Mouse (Mus musculus) forebrain, embryonic 10.5 days (tissue): Measurements from ENCODE around the gene Defb11. TPM values are rescaled to one million over a fixed set of nuclear protein-coding genes. Genes with fewer than 3 reads are reported as not detected.
"Not testable (repeated sequence)": the region's sequence is repeated elsewhere in the genome, so short reads cannot be mapped to it uniquely, and the experiment has no call there.

Experiments used
- DNase-seq: peaks from one replicate; pipeline ENCODE4 v3.0.0-alpha.2; 2017; ENCODE audit warnings: low spot score; ENCODE audit errors: extremely low spot score
- H3K27ac ChIP-seq: fragments of 300-500 bp; sonication (generic); 2 replicates; pipeline ENCODE4 v1.5.1; 2016; ENCODE audit warnings: mild to moderate bottlenecking
- H3K27me3 ChIP-seq: fragments of 300-500 bp; sonication (generic); 2 replicates; pipeline ENCODE4 v1.6.1; 2016; ENCODE audit warnings: mild to moderate bottlenecking; ENCODE audit not compliant: poor library complexity, severe bottlenecking
- H3K36me3 ChIP-seq: fragments of 300-500 bp; sonication (generic); replicated peaks from 2 replicates; pipeline ENCODE4 v1.6.1; 2016; ENCODE audit warnings: mild to moderate bottlenecking, moderate library complexity
- H3K4me1 ChIP-seq: fragments of 300-500 bp; sonication (generic); 2 replicates; pipeline ENCODE4 v1.6.1; 2016
- H3K4me3 ChIP-seq: fragments of 300-500 bp; sonication (generic); 2 replicates; pipeline ENCODE4 v1.5.1; 2016; ENCODE audit warnings: mild to moderate bottlenecking, moderate library complexity
- H3K9me3 ChIP-seq: fragments of 300-500 bp; sonication (generic); 2 replicates; pipeline ENCODE4 v1.6.1; 2016; ENCODE audit warnings: mild to moderate bottlenecking, moderate library complexity
- WGBS: fragments of 180-500 bp; shearing (Covaris S2); methylation state at CpG from one replicate; pipeline ENCODE4 v1.1.7; 2016; 5-methylcytosine and 5-hydroxymethylcytosine counted together
- polyA plus RNA-seq: library from polyadenylated mRNA; unstranded; fragments of >200 nt; fragmentation: Nextera tagmentation; extraction: Ambion mirVana; gene quantifications from 2 replicates; pipeline ENCODE4 v1.2.1, GENCODE M21; 2016

Defb11 gene
- polyA plus RNA-seq = not detected in 2 replicates

DNA sequence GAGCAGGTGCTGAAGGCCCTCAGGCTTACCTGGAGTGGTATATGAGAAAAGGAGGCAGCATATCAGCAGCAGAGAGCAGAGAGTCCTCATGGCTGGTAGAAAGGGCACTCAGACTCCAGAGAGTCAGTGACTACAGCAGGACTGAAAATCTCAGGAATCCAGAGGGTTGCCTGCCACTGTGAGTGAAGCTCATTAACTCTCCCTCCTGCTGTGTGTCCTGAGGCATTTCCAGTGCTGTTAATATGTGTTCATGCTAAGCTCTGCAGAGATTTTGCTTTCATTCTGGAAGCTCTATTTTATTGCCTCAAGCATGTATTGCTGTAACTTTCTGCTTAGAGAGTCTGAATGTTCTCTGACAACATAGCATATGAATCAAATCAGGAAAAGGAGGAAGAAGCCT lies at the start of gene Defb11:
Defb11 (minus strand) TSS at position 123 of the 400 bp plus-strand sequence.
- not testable (repeated sequence) for H3K4me1 ChIP-seq, H3K9me3 ChIP-seq, H3K36me3 ChIP-seq, H3K27me3 ChIP-seq, H3K4me3 ChIP-seq, DNase-seq
- peak within 1 kb of the TSS; percentile 8; the same call in 1 of the 2 replicates for H3K27ac ChIP-seq

DNA sequence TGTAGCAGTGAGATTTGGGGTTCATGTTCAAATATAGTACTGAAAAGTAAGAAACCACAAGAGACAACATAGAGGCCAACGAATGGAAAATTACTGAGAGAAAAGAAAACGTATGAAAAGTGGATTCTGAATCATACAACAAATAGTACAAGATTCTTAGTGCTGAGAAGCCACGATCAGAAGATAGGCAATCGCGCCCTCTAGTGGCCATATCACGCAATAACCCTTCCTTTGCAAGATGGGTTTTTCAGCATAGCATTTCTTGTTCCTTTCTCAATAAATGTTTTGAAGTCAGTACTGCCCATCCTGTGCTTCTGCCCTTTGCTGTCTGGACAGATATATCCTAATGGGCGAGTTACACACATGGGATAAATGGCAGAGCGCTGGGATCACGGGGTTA lies 49.1 kb upstream of the Defb11 start:
- Histone ChIP-seq H3K27me3 (no peaks in the 10 kb centered on the region), H3K36me3 (no peaks in the 10 kb centered on the region), H3K4me1 (no peaks in the 10 kb centered on the region), H3K9me3 (no peaks in the 10 kb centered on the region), H3K4me3 (no peak overlapping the region), H3K27ac (no peak overlapping the region)
- DNase-seq = peak; percentile 52
- 10% methylated on average over 9 of the region's 9 CpGs for WGBS

DNA sequence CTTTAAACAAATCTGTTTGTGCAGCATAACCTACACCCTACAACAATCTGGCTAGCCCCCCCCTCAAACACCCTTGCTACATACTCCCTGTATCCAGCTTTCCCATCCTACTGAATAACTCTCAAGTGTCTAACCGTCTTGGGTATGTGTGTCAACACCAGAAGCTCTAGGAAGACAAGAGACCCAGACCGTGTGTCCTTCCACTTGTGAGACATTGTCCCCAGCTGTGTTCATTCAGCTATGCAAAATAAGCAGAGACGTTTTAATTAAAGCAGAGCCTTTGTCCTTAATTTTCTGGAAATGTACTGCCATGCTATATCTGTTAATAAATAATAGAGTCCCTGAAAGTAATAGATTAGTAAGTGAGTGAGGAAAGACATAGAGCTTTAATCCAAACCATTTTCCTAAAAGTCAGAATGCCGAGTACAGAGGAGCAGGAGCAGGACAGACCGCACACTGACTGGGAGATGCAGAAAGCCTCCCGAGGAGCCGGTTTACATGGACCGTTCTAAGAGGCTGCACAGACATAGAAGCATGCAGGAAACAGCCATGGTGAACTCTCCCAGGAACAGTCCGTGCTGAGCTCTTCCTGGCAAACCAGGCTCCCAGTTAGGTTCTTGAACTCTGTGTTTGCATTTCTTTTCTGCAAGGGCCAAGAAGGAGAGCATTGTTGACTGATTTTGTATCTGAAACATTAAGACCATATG lies 41.3 kb upstream of the Defb11 start:
- 76% methylated on average over 9 of the region's 9 CpGs for WGBS
- no peak for DNase-seq
- Histone ChIP-seq H3K9me3 (no peaks in the 10 kb centered on the region), H3K27me3 (no peaks in the 10 kb centered on the region), H3K27ac (no peak overlapping the region), H3K36me3 (no peaks in the 10 kb centered on the region), H3K4me1 (no peaks in the 10 kb centered on the region), H3K4me3 (no peak overlapping the region)

DNA sequence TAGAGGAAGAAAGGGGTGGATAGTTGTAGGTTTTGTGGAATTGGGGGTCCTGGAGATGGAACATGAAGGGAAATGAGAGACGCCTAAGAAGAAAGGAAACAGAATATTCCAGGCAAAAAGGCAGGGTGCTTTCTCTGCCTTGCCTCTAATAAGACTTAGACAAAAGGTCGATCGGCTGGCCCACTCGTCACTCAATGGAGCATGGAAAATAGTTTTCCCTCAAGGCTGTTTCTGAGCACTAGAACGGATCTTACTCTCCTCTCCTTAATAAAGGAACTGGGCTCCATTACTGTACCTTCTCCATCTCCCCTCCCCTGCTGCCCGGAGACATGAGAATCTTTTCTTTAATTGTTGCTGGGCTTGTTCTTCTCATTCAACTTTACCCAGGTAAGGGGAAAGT lies 40.2 kb upstream of the Defb11 start, which contains the start of gene Defb13:
Defb13 (plus strand) TSS at position 301 of the 400 bp plus-strand sequence.
- H3K36me3 ChIP-seq = no peaks in the 10 kb centered on the region
- H3K9me3 ChIP-seq = no peaks in the 10 kb centered on the region; the same call in 1 of the 2 replicates
- 87% methylated on average over 6 of the region's 6 CpGs for WGBS
- no peak within 1 kb of the TSS for H3K4me3 ChIP-seq
- no peaks in the 10 kb centered on the region for H3K27me3 ChIP-seq
- no peak for DNase-seq
- H3K4me1 ChIP-seq = no peaks in the 10 kb centered on the region
- no peak within 1 kb of the TSS for H3K27ac ChIP-seq

DNA sequence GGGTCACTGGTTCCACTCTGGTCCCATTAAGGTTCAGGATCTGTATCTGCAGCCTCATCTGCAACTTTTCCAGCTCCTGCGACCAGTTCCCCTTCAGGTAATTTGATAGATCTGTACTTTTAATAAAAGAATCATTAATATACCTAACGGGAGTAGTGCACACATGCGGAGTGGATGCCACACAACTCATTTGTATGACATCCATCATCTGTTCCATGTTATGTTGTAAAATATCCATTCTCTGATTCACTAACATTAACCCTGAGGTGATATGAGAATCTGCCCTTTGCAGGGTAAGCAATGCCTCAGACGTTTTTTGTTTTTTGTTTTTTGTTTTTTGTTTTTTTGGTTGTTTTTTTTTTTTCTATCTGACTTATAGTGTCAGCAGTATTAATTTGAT lies 31.8 kb upstream of the Defb11 start, which contains the start of gene Defb35:
Defb35 (plus strand) TSS at position 301 of the 400 bp plus-strand sequence.
- 94% methylated on average over 4 of the region's 4 CpGs for WGBS
- not testable (repeated sequence) for H3K27me3 ChIP-seq, DNase-seq, H3K27ac ChIP-seq, H3K9me3 ChIP-seq, H3K36me3 ChIP-seq, H3K4me3 ChIP-seq, H3K4me1 ChIP-seq

DNA sequence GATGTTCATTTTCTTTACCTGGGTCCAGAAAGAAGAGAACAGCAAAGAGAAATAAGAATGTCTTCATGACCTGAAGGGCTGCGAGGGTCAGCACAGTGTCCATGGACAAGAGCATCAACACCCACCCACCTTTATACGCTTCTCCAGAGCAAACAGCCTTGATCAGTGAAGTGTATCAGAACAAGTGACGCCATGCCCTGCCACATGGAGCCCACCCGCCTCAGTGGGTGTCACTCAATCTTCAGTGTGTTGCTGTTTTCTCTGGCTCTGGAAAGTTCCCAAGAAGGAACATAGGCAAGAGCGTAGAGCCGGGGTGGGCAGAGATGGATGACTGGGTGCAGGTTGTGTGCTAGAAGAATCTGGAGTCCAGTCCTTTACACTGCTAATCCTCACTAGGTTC lies 26.4 kb upstream of the Defb11 start, which contains the start of gene Defb15:
Defb15 (minus strand) TSS at position 101 of the 400 bp plus-strand sequence.
- WGBS = 91% methylated on average over 6 of the region's 6 CpGs
- 0 out of 2 replicates have a peak, but pooled peaks cover 4% of the 10 kb centered on the region for H3K9me3 ChIP-seq
- H3K27me3 ChIP-seq = no peaks in the 10 kb centered on the region
- DNase-seq = no peak
- H3K27ac ChIP-seq = no peak within 1 kb of the TSS
- H3K36me3 ChIP-seq = no peaks in the 10 kb centered on the region
- H3K4me1 ChIP-seq = no peaks in the 10 kb centered on the region
- H3K4me3 ChIP-seq = no peak within 1 kb of the TSS

DNA sequence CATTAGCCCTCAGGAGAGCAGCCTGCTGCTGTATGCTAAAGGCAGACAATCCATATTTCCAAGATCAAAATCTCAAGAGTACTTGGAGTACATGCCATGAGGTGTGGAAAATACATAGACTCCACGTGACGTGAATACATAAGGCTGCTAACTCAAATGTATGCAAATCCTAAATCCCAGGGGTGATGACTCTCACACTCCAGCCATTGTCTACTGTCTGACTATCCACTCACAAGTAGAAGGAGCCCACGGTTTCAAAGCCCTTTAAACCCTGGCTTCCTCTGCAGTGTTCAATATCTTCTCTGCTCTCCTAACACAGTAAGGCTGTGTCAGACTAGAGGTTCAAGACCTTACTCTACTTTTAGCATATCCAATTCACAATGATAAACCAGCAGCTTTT lies 24.5 kb upstream of the Defb11 start:
- H3K36me3 ChIP-seq, H3K9me3 ChIP-seq, H3K4me1 ChIP-seq, H3K4me3 ChIP-seq, H3K27me3 ChIP-seq, DNase-seq, H3K27ac ChIP-seq: not testable (repeated sequence)
- WGBS = 85% methylated on average over 3 of the region's 3 CpGs

DNA sequence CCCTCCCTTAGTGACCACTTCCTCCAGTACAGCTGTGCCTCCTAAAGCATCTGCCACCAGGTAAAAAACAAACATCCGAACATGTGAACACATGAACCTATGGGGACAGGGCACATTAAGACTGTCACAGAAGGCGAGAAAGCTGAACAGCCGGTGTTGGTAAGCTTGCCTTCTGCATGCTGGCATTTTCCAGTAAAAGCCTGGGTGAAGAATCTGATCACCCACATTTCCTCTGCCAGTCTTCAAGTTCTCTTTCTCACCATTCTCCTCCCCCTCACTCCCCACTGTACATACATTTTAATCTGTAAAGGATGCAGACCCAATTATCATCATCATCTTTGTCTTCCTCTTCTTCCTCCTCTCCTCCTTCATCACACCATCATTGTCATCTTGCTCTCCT lies 9.4 kb upstream of the Defb11 start:
- no peak for DNase-seq
- Histone ChIP-seq H3K27me3 (no peaks in the 10 kb centered on the region), H3K4me3 (no peak overlapping the region), H3K4me1 (no peaks in the 10 kb centered on the region), H3K9me3 (no peaks in the 10 kb centered on the region), H3K27ac (no peak overlapping the region), H3K36me3 (no peaks in the 10 kb centered on the region)
- WGBS = 80% methylated on average over 3 of the region's 3 CpGs

DNA sequence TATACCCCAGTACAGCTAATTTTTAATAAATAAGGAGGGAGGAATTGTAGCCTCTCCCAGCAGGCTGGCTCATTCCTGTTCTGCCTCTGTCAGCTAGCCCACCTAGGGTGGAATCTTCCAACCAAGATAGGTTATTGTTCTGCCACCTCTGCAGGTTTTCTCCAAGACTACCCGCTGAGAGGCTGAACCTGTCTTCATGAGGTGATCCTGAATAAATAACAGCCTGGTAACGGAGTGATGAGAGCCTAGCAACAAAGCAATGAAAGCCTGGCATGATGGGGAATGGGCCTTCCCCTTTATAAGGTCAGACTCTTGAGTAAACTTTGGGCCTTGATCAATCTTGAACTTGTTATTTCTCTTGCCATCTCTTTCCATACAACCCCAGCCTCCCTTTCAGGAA lies 6.3 kb upstream of the Defb11 start:
- H3K27me3 ChIP-seq = no peaks in the 10 kb centered on the region
- no peaks in the 10 kb centered on the region for H3K4me1 ChIP-seq
- no peaks in the 10 kb centered on the region for H3K9me3 ChIP-seq
- H3K36me3 ChIP-seq = no peaks in the 10 kb centered on the region
- DNase-seq = no peak
- H3K27ac ChIP-seq = no peak overlapping the region
- WGBS = 19% methylated on average over 2 of the region's 2 CpGs
- H3K4me3 ChIP-seq = no peak overlapping the region

DNA sequence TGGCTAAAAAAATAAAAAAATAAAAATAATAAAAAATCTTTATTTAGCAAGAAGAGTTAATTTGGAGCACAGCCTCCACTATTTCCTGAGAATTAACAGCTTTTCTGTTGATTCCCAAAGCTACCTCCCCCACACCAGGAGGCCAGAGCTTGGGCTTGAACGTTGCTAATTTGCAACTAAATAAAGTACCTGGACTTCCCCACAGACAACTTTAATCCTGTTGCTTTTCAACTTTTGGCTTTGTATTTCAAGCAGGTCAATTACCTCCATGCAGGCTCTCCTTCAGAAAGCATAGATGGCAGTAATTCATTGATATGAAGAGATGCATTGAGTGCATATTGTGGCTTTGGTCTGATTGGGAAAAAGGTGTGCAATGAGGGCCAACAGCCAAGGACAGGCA lies 5.7 kb upstream of the Defb11 start:
- peaks cover under 1% of the 10 kb centered on the region for H3K4me1 ChIP-seq
- no peak for DNase-seq
- no peaks in the 10 kb centered on the region for H3K27me3 ChIP-seq
- H3K27ac ChIP-seq = no peak overlapping the region
- H3K36me3 ChIP-seq = no peaks in the 10 kb centered on the region
- H3K9me3 ChIP-seq = no peaks in the 10 kb centered on the region
- no peak overlapping the region for H3K4me3 ChIP-seq
- 7% methylated on average over 1 of the region's 1 CpGs for WGBS

DNA sequence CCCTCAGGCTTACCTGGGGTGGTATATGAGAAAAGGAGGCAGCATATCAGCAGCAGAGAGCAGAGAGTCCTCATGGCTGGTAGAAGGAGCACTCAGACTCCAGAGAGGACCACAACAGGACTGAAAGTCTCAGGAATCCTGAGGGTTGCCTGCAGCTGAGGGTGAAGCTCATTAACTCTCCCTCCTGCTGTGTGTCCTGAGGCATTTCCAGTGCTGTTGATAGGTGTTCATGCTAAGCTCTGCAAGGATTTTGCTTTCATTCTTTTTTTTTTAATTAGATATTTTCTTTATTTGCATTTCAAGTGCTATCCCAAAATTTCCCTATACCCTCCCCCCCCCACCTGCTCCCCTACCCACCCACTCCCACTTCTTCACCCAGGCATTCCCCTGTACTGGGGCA lies 20.9 kb downstream of the Defb11 start, which contains the start of gene Defb9:
Defb9 (minus strand) TSS at position 101 of the 400 bp plus-strand sequence.
- not testable (repeated sequence) for H3K9me3 ChIP-seq, H3K36me3 ChIP-seq, H3K27ac ChIP-seq, DNase-seq, H3K4me1 ChIP-seq, H3K27me3 ChIP-seq, H3K4me3 ChIP-seq

DNA sequence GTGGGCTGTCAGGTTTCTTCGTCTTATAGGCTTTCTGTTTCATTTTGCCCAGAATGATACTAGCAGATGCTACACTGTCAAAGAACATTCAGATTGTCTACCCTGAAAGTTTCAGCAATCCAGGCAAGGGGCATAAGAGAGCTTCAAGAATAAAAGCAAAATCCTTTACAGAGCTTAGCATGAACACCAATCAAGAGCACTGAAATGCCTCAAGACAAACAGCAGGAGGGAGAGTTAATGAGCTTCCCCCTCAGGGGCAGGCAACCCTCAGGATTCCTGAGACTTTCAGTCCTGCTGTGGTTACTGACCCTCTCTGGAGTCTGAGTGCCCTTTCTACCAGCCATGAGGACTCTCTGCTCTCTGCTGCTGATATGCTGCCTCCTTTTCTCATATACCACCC lies 47.6 kb downstream of the Defb11 start, which contains the start of gene Defb10:
Defb10 (plus strand) TSS at position 316 of the 400 bp plus-strand sequence.
- H3K27me3 ChIP-seq, H3K27ac ChIP-seq, H3K4me1 ChIP-seq, DNase-seq, H3K4me3 ChIP-seq, H3K9me3 ChIP-seq, H3K36me3 ChIP-seq: not testable (repeated sequence)
- WGBS = 19% methylated on average over 1 of the region's 1 CpGs
